Mouse (Mus musculus): ENCODE measurements around the gene Slc25a53. TPM values are rescaled to one million over a fixed set of nuclear protein-coding genes. Genes with fewer than 3 reads are reported as not detected.

Gene Slc25a53
- total RNA-seq (2021) = 1 to 10 TPM; 4.7 to 6.2 TPM

DNA sequence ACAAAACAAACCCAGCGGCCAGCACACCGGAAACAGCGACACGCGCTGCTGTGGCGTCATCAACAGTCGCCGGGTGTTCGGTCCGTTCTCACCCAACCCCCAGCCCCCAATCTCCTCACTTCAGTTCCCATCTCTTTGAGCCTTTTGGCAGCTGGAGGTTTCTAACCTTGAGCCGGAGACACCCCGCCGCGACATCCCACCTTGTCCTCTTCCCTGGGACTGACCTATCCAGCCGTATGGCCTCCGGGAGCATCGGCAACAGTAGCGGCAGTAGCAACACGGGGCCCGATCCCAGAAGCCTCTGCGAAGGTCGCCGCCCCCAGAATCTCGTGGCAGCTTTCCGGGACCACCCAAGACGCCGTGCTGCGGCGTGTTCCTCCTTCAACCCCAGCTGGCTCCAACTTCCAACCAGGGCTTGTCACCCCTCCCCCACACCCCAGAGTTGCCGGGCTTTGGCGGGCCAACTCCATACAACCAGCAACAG is at the start of gene Slc25a53:
TSS of gene Slc25a53 (minus strand) at position 303 of the 484 bp plus-strand sequence.
- intact Hi-C loops (cut with DNase I) = no loop called here

DNA sequence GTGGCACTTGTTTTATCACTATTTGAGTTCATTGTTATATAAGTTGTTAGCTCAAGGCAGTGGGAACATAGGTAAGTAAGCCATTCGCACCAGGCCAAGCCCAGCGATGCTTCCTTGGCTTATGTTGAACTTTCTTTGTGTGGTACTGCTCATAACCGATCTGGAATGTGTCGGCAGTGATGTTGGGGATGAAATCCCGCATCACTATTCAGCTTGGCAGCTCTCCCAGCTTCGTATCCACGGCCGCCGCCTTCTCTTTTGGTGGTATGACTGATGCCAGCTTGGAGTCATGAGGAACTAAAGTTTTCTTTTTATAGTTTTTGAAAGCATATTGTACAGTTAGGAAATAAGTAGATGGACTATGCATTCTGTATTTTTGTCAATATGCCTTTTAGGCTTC is 25.1 kb upstream of the Slc25a53 start:
- intact Hi-C loops (cut with DNase I) = no loop called here
- peak in 1 of 2 experiments; percentile 4 for DNase-seq

More for the DNA sequence above, at the start of gene Slc25a53:
- DNase-seq = peak; percentile 89 to 90

DNA sequence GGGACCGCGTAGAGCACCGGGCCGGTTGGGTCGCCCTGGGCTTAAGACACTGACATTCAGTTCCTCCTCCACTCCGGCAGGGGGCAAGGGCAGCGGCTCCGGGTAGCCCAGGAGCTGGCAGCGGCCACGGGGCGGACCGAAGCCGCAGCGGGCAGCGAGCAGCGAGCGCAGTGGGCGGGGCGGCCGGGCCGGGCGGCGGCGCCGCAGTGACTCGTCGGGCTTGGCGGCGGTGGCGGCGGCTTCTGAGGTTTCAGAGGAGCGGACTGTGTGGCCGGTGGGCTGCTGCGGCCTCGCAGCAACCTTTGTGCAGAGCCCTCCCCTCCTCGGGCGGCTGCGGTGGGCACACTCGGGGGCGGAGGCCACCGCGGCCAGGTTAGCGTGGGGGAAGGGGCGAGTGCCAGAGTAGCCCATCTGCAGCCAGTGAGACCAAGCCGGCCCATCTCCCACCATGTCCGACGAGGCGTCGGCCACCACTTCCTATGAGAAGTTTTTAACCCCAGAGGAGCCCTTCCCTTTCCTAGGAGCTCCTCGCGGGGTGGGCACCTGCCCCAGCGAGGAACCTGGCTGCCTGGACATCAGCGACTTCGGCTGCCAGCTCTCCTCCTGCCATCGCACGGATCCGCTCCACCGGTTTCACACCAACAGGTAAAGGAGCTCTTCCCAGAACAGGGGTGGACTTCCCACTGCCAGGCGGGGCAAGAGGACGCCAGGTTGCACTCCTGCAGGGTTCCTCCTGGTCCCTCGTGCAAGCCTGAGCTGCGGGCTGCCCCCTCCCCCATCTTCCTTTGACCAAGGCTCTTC is 11.5 kb upstream of the Slc25a53 start, which contains the start of gene Fam199x:
TSS of gene Fam199x (plus strand) at position 170 of the 801 bp plus-strand sequence.
- intact Hi-C loops (cut with DNase I) = loop anchor here (5.0 kb wide), 1 partner anchor 93 kb away; no protein-coding TSS in a partner anchor
- DNase-seq = peak; percentile 81 to 84

DNA sequence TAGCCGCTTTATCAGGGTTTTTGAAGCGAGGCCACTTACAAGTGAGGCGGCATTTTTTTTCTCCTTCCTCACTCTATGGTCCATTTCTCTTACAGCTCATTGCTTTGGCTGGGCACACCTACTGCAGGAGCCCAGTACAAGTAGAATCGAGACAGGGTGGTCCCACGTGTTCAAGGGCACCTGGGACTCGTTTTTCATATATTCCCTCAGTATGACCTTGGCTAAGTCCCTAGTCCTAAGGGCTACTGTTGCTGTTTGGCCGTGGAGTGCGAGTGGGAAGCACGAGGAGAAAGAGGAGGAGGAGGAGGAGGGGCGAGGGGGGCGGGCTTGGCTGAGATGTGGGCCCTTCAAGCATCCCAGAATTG is 10.9 kb upstream of the Slc25a53 start:
- DNase-seq = no peak
- intact Hi-C loops (cut with DNase I) = loop anchor here (5.0 kb wide), 1 partner anchor 93 kb away; no protein-coding TSS in a partner anchor

DNA sequence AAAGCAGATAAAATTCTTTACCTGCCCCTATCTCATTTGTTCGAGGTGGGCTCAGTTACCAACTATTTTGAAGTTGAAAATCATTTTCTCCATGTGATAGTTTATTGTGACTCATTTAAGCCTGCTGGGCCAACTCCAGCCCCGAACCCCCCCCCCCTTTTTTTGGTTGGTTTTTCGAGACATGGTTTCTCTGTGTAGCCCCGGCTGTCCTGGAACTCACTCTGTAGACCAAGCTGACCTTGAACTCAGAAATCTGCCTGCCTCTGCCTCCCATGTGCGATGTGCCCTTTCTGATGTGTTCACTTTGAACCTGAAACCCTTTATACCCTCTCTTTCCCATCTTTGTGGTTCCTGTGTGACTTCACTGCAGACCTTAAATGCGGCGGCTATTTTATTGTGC is 400 bp upstream of the Slc25a53 start:
- DNase-seq = peak in 1 of 2 experiments; percentile 2
- intact Hi-C loops (cut with DNase I) = no loop called here

DNA sequence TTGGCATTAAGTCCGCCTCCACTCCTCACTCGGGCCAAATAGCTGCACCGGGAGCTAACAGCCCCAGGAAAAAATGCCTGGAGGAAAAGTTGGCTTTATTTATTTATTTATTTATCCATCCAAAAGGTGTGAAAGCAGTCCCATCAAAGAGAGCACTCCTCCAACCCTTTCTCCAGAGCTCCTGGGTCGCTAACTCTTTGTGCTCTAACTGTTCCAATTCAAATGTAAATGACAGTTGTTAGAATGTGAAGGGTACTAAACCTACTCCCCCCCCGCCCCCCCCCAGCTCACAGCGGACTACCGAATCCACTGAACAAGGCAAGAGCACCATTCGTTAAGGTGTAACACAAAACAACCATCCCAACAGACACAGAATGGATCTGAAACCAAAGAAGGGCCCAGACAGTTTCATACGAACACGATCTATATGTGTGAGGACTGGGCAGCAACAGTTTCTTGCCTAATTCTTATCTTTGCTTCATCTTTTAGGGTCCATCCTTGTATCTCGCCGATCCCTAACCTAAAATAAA is 567 bp downstream of the Slc25a53 start:
- intact Hi-C loops (cut with DNase I) = no loop called here

DNA sequence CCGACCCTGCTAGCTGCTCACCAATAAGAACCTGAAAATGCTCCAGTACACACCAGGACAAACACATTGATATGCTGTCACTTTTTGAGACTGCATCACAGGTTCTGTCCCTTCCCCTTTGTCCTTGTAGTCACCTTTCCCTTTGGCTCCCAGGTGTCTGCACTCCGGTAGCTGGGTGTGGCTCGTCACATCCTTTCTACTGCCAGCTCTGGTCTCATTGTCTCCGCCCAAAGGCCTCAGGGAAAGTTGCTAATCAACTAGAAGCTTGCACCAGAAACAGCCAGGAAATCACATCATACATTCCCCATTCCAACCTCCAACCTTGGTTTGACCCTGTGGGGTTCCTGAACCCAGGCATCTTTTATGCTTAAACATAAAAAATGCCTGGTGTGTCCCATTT is 3.8 kb downstream of the Slc25a53 start:
- intact Hi-C loops (cut with DNase I) = no loop called here
- DNase-seq = no peak

More for the DNA sequence above, 567 bp downstream of the Slc25a53 start:
- no peak for DNase-seq

DNA sequence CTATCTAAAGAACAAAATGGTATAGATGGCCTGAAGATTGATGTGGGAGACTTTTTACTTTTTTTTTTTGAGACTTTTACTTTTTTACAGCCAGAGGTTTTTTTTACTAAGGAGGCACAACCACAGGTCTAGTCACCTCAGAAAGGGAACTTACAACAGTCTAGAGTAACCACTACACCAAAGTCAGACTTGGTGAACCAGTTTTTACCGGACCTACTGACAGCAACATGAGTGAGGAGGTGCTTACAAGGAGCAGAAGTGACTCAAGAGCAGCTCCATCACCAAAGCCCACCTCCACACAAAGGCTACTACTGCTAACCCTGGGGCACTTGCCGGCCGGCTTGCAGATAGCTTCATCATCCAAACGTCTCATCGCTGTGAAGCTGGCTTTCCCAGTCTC is 6.4 kb downstream of the Slc25a53 start:
- DNase-seq = no peak
- intact Hi-C loops (cut with DNase I) = no loop called here

DNA sequence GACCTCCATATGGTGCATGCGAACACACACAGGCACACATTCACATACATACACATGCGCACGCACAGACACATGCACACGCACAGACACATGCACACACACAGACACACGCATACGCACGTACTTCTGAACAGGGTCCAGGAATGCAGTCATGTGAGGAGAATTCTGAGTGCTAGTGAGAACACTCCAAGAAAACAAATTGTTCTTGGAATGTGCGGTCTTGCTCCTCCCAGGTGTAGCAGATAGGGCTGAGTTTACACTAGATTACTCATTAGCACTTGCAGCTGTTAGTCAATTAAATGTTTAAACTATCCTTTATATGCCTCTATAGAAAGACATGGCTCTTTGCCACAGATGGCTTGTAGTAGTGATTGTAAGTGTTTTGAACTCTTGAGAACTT is 7.2 kb downstream of the Slc25a53 start:
- intact Hi-C loops (cut with DNase I) = no loop called here
- no peak for DNase-seq

DNA sequence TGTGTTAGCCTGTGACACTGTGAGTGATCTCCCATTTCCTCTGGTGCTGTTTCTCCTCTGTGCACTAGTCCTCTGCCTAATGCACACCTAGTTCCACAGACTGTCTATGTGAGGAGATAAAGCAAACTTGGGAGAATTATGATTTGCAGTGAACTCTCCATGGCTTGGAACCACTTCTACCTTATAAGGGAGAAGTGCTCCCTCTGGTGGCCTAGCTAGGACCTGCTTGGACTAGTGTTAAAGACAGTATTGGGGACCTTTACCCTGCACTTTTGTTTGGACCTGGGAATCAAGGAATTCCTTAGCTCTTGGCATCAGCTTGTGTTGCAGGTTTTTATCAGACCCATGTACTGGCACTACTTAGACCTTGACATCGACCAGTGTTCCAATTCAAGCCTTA is 18.8 kb downstream of the Slc25a53 start:
- peak; percentile 32 to 65 for DNase-seq
- intact Hi-C loops (cut with DNase I) = loop anchor here (5.0 kb wide), 3 partner anchors 42 to 277 kb away; partner anchors contain the start of genes Morf4l2, Tmsb15b1, Tmsb15b2 and Tmsb15l

DNA sequence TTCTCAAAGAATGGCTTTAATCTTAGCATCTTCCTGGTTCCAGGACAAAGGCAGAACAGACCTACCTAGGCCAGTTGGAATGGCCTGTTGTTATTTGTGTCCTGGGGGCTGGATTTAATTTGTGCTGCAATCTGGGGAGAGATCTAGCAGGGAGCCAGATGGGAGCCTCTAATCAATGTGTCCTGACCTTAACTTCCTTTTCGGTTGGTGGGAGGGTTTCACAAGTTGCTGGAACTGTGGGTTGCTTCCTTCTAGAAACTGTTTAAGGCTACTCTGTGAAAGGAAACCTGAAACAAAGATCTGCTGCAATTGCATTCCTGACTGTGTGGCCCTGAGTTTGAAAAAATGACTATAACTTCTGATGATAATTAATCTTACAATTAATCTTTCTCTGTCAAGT is 20.4 kb downstream of the Slc25a53 start:
- DNase-seq = no peak
- intact Hi-C loops (cut with DNase I) = loop anchor here (5.0 kb wide), 3 partner anchors 40 to 275 kb away; partner anchors contain the start of genes Morf4l2, Tmsb15b1, Tmsb15b2 and Tmsb15l

DNA sequence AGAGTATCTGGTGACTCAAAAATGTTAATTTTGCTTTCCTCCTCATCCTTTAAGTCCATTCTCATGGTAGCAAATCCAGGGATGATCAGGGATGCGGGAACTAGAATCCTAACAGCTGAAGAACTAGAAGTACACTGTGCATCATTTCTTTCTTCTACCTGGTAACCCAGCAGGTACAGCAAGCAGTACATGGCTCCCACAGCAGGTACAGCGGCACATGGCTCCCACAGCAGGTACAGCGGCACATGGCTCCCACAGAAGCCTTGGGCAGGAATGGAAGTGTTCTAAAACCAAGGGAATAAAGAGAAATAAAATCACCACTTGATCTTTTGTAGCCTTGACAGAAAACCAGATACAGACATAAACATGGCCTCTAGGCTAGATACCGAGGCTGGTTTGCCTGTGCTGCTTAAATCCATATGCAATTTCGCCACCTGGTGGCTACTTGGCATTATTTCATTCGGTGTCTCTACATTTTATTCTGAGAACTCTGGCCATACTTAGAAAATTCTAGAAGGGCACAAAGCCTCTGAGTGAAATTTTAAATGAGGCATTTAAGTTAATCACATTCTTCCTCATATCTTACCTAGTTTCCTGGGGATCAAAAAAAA is 22.9 kb downstream of the Slc25a53 start:
- peak; percentile 46 to 62 for DNase-seq
- intact Hi-C loops (cut with DNase I) = loop anchor here (5.0 kb wide), 3 partner anchors 38 to 273 kb away; partner anchors contain the start of genes Morf4l2, Tmsb15b1, Tmsb15b2 and Tmsb15l

DNA sequence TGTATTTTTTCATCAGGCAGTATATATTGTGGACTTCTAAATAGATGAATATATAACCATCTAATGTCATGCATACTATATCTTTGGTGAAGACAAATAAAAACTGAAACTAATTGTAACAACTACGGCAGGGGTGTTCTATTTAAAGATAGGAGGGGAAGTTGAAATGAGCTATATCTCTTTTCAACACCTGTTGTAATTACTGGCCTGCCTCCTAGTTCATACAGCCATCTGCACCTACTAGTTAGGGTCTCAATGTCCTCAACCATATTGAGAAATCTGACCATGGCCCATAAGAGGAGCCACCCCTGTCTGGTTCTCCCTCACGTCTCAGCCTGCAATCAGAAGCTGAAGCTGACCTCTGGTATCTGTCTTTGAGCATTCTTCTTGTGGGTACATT is 41.8 kb downstream of the Slc25a53 start:
- no peak for DNase-seq
- intact Hi-C loops (cut with DNase I) = no loop called here

DNA sequence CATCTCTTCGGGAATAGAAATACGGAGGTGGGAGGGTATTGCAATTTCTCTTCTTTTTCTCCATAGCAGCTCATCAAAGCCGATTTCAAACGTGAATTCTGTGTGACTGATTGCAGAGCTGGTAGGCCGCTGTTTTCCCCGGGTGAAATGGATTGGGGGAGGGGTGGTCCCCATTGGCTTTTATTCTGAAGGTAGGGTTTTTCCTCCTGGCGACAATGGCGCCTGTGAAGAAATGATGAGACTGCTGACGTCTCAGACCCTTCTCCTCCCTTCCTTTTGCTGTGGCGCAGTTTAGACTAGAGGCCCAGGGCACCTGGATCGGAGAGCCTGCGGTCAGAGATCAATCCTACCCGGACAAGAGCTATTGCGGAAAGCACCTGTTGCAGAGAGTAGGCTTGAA is 44.5 kb downstream of the Slc25a53 start:
- DNase-seq = no peak
- intact Hi-C loops (cut with DNase I) = no loop called here

DNA sequence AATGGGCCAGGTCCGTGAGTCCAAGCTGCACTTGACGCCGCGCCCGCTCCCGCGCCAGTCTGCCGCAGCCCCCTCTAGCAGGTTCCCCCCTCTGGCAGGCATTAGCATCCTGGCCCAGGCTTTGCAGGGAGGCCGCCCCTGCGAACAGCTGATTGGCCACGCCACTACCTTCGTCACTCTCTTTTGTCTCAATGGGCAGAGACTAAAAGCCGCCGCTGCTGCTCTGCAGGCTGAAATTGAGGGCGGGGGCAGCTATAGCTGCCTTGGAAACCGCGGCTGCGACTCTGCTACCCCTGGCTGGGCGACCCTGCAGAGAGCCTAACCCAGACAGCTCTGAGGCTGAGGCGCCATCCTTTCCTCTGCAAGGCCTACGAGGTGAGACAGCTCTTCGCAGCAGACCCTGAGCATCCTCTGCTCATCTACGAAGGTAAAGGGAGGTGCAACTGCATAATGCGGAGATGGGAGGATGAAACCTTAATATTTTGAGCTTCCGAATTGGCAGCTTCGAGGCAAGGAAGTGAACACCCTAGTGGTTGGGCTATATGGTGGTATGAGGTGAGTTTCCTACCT is 45.0 kb downstream of the Slc25a53 start, which contains the start of gene Zcchc18:
TSS of gene Zcchc18 (plus strand) at position 178 of the 570 bp plus-strand sequence.
- intact Hi-C loops (cut with DNase I) = no loop called here

DNA sequence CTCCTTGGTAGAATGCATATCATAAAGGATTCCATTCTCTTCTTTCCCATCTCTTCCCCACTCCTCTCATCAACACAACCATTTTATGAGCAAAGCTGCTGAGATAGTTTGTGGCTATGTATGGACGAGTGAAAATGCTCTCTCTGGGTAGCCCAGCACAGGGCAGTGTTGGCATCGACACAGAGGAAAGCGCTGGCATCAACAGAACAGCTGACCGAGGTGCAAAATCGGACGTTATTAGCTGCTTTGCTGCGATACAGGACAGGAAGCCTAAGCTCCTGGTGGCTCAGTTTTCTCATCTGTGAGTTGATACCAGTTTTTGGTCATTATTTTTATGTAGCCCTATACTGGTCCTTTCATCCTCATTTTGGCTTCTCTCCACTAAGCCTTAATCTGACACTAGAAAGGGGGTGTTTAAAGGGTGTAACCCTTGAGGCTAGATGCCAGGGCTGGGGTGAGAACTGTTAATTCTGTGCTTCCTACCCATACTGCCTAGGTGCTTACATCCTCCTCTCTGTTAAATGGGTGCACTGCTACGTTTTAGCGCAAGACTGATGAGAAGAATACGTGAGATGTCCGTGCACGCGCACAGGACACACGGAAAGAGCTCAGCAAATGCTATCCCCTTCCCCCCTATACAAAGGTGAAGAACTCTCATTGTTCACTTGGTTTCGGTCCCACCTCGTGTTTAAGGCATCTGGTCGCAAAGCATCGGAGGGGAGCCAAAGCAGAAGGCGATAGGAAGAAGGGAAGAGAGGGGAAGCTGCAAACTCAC is 45.7 kb downstream of the Slc25a53 start:
- intact Hi-C loops (cut with DNase I) = no loop called here
- DNase-seq = no peak

More for the DNA sequence above, 45.0 kb downstream of the Slc25a53 start, which contains the start of gene Zcchc18:
- DNase-seq = peak; percentile 41 to 43

DNA sequence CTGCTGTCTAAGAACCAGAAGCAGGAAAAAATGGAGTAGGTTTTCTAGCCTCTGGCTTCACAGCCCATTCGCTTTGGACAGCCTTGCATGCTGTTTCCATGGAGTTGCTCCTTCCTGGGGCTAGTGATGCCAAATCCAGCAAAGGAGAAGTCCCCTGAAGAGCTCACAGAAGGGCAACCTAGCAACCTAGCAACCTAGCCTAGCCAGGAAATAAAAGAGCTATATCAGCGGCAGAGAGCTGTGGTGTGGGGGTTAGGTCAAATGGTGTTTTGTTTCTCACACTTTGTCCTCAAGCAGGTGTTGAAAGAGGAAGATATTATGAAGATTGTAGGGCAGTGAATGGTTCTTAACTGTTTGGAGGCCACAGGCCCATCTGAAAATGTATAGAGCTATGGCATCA is 46.8 kb downstream of the Slc25a53 start:
- DNase-seq = no peak
- intact Hi-C loops (cut with DNase I) = no loop called here

DNA sequence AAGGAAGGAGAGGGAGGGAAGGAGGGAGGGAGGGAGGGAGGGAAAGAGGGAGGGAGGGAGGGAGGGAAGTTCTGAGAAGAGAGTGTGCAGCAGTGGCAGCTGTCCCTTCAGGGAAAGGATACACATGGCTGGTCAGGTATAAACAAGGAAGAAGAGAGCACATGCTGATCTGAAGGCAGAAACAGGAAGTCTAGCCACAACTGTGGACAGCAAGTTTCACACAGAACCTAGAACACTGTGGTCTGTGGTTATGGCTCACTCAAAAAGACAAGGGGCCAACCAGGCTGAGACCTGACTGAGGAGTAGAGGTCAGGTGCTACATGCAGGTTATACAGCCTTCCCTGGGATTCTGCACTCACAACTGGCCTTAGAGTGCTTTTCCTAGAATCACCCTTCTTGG is 52.1 kb downstream of the Slc25a53 start:
- intact Hi-C loops (cut with DNase I) = no loop called here
- DNase-seq = no peak

DNA sequence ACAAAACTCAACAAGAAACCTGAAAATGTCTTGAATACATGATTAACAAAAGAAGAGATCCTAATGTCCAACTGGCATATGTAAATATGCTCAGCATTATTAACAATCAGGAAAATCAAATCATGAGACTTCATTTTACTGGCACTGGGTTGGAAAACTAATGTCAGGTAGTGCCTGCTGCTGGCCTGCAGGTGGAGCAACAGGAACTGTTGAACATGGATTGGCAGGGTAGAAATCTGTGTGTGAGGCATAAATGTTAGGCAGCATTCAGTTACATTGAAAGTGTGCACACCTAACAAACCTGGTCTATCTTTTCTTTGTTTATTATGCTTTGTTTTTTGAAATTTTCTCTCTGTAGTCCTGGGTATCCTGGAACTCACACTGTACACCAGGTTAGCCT is 59.5 kb downstream of the Slc25a53 start:
- no peak for DNase-seq
- intact Hi-C loops (cut with DNase I) = loop anchor here (5.0 kb wide), 1 partner anchor 39 kb away; no protein-coding TSS in a partner anchor

Measured in heart, postnatal 10 days (tissue).